ENCODE assay signal across 8 mouse cellular contexts in genomic region chr3:146564268-146565064, GRCm38 (mm10). TPM values are rescaled to one million over a fixed set of nuclear protein-coding genes. Genes with fewer than 3 reads are reported as not detected.
DNase-seq lines count a peak whose midpoint lies in the region; TF ChIP-seq lines count a peak whose summit lies in the region.

No protein-coding gene starts in this region.

- TF ChIP-seq POLR2A in lung, adult 2 months (IDR thresholded peaks at IDR 0.05; ENCODE audit: borderline replicate concordance, extremely low read depth, low read depth, low read length): no peak

- no peak overlapping the region for H3K4me3 ChIP-seq in lung, adult 2 months (replicated peaks; ENCODE audit: extremely low read depth, low read depth, low read length)

- DNase-seq in CD4-positive helper T cell, adult 2 months (ENCODE audit: low read depth, low spot score): peak; percentile 79
- peak; percentile 75 for DNase-seq in adrenal gland, adult 2 months
- DNase-seq in embryo, embryonic 9.5 days (ENCODE audit: extremely low spot score): peak; percentile 74
- peak; percentile 79 for DNase-seq in heart, adult 8-10 months (ENCODE audit: low spot score)
- DNase-seq in kidney, postnatal 36 days: peak; percentile 59 to 90
- DNase-seq in lung, adult 2 months: peak; percentile 60
- peak; percentile 32 for DNase-seq in retina, adult 2 months (ENCODE audit: low read depth, low spot score)
- DNase-seq in thymus, postnatal 4 days: peak; percentile 87

- TF ChIP-seq CTCF in lung, adult 2 months (IDR thresholded peaks at IDR 0.05; ENCODE audit: insufficient read depth, low read length): peak; percentile 50

- H3K4me1 ChIP-seq in lung, adult 2 months (ENCODE audit: control insufficient read depth, insufficient read depth, low read length): no peaks in the 10 kb centered on the region

- WGBS in lung, adult 2 months: 39% methylated on average over 14 of the region's 14 CpGs

RNA-seq across cellular contexts. Expression of gene Uox, which starts 5.8 kb away (rescaled TPM):
- total RNA-seq in adrenal gland, adult 2 months (2021): 1 to 10 TPM in 1 of 2 experiments, not detected in 1; 3.1 TPM
- polyA plus RNA-seq in adrenal gland, adult 2 months (2012; rRNA removed): 0.06 TPM in 1 of 2 replicates, not detected in the other
- not detected for total RNA-seq in heart, adult 8-10 months (2022)
- polyA plus RNA-seq in lung, adult 2 months (2012; rRNA removed): 0.40 and 0.82 TPM in 2 replicates

RNA-seq across cellular contexts. Expression of gene Rpf1, which starts 43.2 kb away (rescaled TPM):
- 10 to 100 TPM; 25.1 to 35.1 TPM for total RNA-seq in adrenal gland, adult 2 months (2021)
- 2.1 and 3.8 TPM in 2 replicates for polyA plus RNA-seq in adrenal gland, adult 2 months (2012; rRNA removed)
- total RNA-seq in heart, adult 8-10 months (2022): 10 to 100 TPM; 10.7 to 13.2 (median 12.2) TPM
- 7.0 and 10.4 TPM in 2 replicates for polyA plus RNA-seq in lung, adult 2 months (2012; rRNA removed)

RNA-seq across cellular contexts. Expression of gene Dnase2b, which starts 50.9 kb away (rescaled TPM):
- total RNA-seq in adrenal gland, adult 2 months (2021): not detected
- not detected in 2 replicates for polyA plus RNA-seq in adrenal gland, adult 2 months (2012; rRNA removed)
- total RNA-seq in heart, adult 8-10 months (2022): not detected
- polyA plus RNA-seq in lung, adult 2 months (2012; rRNA removed): 0.04 TPM in 1 of 2 replicates, not detected in the other

Comparison
In these comparisons a context has a peak if more than half of its experiments do, and no peak if none do; other contexts are left out.
1. DNase-seq: peak in every context shown above with its lines; median percentile 87 in thymus, postnatal 4 days; 79 in CD4-positive helper T cell, adult 2 months; 79 in heart, adult 8-10 months; 75 in adrenal gland, adult 2 months; 74 in kidney, postnatal 36 days; 74 in embryo, embryonic 9.5 days; 60 in lung, adult 2 months; 32 in retina, adult 2 months.